Mouse (Mus musculus) cerebral cortex, adult 2 months (tissue): Measurements from ENCODE around the gene Upk2.

Source experiments
- WGBS: fragments of 180-500 bp; shearing (Covaris S2); methylation state at CpG from one replicate; pipeline ENCODE4 v1.1.7; 2018; 5-methylcytosine and 5-hydroxymethylcytosine counted together

Gene Upk2

DNA sequence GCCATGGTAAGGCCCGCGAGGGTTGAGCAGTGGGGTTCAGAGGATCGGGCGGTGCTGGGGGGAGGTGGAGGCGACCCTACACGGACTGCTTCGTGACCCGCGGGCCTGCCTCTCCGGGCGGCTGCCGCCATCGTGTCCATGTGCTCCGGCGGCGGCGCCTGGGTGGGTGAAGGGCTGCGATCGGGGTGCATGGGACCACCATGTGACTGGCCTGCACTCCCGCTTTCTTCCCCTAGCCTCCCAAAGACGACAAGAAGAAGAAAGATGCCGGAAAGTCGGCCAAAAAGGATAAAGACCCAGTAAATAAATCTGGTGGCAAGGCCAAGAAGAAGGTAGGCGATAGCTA, 47.1 kb downstream of the Upk2 start:
- WGBS, result 2% methylated on average over 24 of the region's 24 CpGs

DNA sequence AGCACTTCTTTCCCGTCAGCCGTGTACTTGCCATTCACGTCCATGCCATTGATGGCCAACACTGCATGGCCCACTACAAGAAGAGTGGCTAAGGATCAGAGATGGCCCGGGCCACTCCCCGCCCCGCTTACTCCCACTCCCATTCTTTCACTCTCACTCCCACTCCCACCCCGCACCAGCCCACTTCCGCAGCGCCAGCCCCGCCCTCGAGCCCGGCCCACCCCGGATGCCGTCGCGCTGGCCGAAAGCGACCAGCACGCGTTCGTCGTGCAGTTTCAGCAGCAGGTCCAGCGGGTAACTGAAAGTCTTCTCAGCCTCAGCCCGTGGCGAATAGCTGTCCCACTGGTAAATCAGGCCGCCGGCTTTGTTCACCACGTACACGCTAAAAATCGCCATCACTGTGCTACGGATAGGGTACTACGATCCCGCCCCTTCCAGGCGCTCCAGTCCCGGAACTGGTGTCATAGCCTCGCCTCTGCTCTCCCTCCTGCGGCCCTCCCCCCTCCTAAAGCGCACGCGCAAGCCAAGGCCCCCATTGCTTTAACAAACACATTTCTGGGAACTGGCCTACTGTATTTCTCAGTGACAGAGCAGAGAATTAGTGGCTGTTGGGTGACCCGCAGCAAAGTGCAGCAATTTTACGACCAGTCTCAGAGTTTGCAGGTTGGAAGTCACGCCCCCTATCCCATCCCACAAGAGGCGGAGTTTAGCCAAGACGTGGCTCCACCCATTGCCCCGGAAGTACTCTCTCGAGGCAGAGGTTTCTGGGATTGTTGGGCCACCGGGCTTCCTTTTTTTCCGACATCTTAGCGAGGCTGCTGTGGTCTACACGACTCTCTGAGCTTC, 47.6 kb downstream of the Upk2 start, which contains the start of the genes Rps25 and Trappc4:
Gene Rps25, plus strand, starts transcription at position 234 of the 846 bp plus-strand sequence.
Gene Trappc4, minus strand, starts transcription at position 695 of the 846 bp plus-strand sequence.
- WGBS, result under 1% methylated on average over 51 of the region's 51 CpGs

DNA sequence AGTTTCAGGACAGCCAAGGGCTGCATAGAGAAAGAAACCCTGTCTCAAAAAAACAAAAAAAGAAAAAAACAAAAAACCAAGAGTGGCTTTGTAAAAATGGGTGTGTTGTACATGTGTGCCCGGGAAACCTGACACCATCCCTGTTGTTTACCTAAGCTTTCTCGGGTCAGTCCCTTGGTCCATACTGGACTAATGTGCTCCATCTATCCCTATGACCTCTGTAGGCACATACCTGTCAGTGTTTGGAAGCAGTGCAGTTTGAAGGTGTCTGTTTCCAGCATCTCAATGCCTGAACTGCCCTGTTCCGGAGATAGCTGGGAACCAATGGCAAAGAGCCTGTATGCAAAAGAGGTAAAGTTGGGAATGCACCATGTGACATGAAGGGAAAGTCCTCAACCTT, 49.8 kb downstream of the Upk2 start:
- WGBS, result 79% methylated on average over 3 of the region's 3 CpGs
